Mouse (Mus musculus) heart, postnatal 4 days (tissue): ENCODE data around the gene Lamc1. TPM values are rescaled to one million over a fixed set of nuclear protein-coding genes. Genes with fewer than 3 reads are reported as not detected.

Source experiments
- DNase-seq: peaks from one replicate; pipeline ENCODE4 v3.0.0; 2021
- total RNA-seq, 2 experiments: library from RNA; stranded (reverse); gene quantifications; 2 replicates each; pipeline ENCODE4 v1.2.3; 2021

Lamc1 gene
- total RNA-seq, 2 experiments from 2014 or later = 351 to 364 TPM

DNA sequence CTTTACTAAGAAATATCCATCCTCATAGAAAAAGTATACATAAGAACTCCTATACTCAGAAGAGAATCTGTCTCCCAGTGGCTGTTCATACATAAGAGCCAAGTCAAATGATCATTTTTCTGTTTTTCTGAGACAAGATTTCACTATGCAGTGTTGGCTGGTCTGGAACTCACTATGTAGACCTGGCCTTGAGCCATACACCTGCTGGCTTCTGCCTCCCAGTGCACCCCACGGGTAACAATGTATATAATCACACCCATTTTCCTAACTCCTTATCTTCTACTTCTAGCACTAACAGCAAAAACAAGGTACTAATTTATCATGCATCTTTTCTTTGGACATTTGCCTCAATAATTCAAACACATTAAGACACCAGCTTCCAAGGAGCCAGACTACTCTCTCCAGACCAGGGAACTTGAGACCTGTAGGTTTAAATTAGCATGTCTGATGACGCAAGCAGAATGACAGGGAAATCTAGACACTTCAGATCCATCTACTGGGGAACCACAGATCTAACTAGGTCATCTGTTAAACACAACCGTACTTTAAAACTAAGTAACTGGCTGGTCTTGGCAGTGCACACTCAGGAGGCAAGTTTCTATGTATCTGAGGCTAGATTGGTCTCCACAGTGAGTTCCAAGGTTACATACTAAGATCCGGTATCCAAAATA, 79.9 kb downstream of the Lamc1 start:
- DNase-seq = no peak

- DNase-seq = no peak
These were observed 80.9 kb downstream of the Lamc1 start for GRCm38 (mm10) chr1:153251590-153252206.

DNA sequence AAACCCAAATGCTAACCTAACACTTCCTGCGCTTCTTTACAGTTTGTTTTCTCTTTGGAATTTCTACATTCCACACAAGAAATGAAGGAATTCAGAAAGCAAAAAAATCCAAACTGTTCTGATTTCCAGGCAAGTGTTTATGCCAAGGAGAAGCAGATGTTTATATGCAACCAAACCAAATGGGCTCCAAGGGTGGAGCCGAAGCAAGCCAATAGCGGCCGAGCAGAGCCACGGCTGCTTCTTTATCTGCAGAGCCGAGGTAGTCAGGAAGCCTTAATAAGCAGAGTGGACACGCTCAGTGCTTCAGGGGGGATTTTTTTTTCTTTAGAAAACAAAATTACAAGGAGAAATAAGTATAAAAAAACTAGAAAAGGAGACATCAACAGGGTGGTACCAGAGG, 91.2 kb downstream of the Lamc1 start:
- DNase-seq = no peak

DNA sequence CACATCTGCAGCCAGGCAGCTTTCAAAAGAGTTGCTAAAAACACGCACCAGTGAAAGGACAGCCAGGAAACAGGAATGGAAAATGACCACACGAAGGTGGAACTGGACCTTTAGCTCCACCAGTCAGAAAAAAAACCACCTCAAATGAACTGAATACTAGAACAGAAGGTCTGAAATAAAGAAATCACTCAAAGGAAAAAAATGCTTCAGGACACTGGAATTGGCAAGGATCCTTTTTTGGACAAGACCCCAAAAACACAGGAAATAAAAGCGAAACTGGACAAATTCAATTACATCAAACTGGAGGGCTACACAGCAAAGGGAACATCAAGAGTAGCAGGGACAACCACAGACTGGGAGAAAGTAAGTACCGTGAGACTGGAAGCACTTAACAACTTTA, 97.0 kb downstream of the Lamc1 start:
- DNase-seq = no peak

DNA sequence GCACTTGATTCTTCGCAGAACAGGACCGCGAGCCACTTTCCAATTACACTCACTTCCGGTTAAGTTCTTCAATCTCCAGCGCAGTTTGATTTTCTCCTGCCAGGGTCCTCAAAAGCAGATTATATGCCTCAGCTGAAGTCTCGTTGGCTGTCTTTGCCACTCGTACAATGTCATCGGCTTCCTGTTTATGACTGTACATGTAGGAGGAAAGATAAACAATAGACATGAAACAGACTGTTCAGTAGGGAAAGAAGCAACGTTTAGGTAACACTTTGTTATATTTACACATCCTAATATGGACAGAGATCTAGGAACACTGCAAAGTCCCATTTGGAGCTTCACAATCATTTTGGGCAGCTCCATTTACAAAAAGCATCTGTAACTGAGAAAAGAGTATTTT, 100.9 kb downstream of the Lamc1 start:
- no peak for DNase-seq

DNA sequence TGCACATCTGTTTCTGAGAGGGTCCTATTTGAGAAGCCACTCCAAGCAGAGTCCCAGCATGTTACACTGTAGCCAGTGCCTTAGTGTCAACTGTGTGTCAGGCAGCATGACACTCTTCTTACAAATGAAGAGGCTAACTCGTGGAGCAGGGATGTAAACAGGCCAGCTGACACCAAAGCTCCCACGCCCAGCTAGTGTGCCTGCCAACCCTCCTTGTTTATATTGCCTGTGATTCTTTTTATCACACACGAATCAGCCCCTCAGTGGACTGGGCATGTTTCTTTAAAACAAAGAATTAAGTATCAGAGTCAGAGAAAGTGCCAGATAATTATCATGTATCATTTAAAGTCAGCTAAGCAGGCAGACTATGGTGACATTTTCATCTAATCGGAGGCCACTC, 104.7 kb downstream of the Lamc1 start:
- no peak for DNase-seq

- DNase-seq = no peak
These were observed 105.5 kb downstream of the Lamc1 start for GRCm38 (mm10) chr1:153227096-153227495.

DNA sequence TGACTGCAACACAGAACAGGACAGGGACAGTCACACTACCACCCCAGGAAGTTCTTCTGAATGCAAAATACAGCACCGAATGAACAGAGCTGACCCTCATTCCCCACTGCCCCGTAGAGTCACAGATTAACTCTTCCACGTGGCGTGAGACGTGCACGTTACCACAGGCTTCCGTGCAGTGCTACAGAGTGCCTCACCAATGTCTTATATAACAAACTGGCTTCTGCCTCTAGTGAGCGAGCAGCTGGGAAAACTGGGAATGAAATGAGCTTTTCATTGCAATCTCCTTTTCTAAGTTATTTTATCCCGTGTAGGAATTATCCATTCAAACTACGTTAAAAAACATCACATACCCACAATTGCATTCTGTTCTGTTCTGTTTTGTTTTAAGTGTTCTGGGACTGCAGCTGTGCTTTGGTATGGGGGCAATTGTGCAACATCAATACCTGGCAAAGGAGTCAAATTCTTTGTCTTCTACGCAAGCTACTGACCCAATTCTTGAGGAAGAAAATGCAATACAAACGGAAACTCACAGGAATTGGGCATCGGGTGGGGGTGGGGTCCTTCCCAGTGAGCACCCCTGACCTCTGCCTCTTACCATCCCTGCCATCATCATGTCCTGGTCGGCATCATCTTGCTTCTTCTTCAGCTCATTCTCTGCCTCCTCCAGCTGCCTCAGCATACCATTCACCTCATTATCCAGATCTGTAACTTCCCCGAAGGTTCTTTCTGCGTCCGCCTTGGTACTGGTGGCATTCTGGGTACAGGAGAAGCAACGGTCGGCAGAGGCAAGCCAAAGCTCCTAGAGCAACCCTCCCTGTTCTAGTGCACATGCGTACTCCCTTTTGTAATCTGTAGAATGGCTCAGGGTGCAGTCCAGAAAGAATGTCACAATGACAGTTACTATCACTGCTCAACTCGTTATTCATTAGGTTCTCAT, 106.5 kb downstream of the Lamc1 start:
- no peak for DNase-seq

DNA sequence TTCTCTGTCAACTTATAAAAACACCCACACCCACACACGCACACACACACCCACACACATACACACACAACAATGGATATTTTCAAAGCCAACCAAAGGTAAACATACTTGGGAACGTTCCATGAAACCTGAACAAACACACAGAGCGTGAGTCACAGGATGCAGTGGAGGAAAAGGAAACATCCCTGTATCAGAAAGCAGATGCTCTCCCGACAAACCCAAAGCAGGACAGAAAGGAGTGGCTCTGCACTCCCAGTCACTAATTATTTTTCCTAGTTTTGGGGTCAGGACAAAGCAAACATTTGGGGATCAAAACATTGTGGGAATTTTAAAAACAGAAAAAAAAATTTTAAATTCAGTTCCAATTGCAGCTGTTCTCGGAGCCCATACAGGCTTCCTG, 108.3 kb downstream of the Lamc1 start:
- DNase-seq = no peak

GRCm38 (mm10) chr1:153219376-153219775, 113.2 kb downstream of the Lamc1 start:
- DNase-seq = no peak

DNA sequence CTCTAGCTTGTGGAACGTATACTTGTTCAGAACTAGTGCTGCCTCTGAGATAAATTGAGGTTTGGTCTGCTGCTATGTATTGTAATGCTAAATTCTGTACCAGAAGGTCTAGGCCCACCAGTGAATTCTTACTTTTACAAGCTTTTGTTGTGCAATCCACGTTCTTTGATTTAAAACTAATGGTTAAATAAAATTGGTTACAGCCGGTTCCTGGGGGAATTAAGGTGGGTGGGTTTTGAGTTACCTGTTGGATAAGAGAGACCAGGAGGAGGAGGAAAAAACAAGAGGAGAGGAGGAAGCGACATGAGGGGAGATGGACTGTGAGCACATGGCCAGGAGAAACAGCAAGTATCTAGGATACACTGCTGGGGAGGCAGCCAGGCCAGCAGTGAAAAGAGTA, 116.1 kb downstream of the Lamc1 start:
- no peak for DNase-seq

DNA sequence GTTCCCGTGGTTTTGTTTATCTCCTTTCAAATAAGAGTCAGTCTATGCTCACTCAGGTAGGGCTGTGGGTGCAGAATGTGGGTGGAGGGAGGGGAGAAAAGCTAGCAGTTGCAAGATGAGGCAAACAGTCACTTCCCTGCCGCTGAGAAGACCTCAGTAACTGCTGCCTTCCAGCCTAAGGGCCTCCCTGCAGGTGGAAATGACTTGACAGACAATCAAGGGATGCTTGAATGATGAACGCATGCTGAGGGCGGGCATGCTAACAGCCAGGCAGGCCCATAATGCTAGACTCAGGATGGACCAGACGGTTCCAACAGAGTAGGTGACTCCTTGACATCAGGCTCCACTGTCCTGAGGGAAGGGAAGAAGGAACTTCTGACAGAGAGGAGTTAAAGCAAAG, 116.9 kb downstream of the Lamc1 start:
- DNase-seq = no peak

- no peak for DNase-seq
These were observed 121.6 kb downstream of the Lamc1 start for GRCm38 (mm10) chr1:153210992-153211391.

GRCm38 (mm10) chr1:153210198-153210597, 122.4 kb downstream of the Lamc1 start:
- DNase-seq = no peak

DNA sequence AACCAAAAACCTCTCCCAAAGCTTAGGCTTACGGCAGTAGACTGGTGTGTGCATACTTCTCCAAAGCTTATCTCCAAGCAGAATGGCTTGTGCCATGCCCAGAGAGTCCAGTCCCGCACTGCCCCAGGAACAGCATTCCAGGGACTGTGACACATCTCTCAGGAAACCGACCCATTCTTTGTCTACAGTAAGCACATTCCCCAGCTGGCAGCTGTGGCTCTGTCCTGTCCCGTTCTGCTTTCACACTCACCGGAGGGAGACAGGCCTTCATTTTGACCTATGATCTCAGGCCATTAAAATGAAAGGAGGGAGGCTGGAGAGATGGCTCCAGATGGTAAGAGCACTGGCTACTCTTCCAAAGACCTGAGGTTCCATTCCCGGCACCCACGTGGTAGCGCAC, 130.4 kb downstream of the Lamc1 start:
- no peak for DNase-seq

GRCm38 (mm10) chr1:153201448-153201847, 131.1 kb downstream of the Lamc1 start:
- DNase-seq = no peak

DNA sequence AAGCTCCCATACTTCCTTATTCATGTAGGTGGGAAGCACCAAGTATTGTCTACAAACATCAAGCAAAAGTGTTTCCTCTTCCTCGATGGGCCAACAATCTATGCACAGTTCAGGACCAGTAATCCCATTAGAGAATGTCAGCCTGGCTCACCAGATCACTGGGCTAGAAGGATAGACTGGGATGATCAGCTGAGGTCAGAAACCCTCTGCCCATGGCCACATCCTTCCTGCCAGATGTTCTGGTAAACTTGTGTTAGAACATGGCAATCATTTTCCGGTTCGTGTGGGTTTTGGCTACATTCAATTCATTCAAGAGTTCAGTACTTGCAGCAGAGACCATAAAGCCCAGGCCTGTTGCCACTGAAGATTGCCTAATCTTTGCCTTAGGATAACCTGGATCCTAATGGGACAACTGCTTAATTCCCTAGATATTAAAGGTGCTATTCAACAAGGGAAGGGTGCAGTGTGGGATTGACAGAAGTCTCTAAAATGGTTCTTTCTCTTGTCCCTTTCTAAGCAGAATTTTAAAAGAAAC, 135.2 kb downstream of the Lamc1 start:
- DNase-seq = no peak

- no peak for DNase-seq
These were observed 139.6 kb downstream of the Lamc1 start for GRCm38 (mm10) chr1:153192945-153193344.

GRCm38 (mm10) chr1:153192379-153192778, 140.2 kb downstream of the Lamc1 start:
- DNase-seq = no peak

GRCm38 (mm10) chr1:153191943-153192329, 140.7 kb downstream of the Lamc1 start:
- DNase-seq = peak; percentile 83

GRCm38 (mm10) chr1:153191237-153191942, 141.2 kb downstream of the Lamc1 start:
- no peak for DNase-seq

DNA sequence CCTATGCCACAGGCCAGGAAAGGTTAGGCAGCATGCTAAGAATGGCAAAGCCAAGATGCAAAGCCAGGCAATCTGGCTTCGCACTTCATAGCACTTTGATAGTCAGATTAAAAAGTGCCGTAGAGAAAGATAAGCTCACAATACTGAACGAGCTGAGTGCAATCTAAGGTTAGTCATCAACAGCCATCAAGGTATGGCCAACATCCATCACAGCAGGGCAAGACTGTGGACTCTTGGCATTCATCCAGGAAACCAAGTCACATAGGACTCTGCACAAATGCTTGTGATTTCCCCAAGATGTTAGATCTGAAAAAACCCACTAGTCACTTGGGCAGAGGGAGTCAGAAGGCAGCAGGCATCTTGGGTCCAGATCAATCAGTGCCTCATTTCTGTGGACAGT, 144.5 kb downstream of the Lamc1 start:
- no peak for DNase-seq
